Comparison of ENCODE assay signal across 30 mouse cellular contexts in the genomic region with DNA sequence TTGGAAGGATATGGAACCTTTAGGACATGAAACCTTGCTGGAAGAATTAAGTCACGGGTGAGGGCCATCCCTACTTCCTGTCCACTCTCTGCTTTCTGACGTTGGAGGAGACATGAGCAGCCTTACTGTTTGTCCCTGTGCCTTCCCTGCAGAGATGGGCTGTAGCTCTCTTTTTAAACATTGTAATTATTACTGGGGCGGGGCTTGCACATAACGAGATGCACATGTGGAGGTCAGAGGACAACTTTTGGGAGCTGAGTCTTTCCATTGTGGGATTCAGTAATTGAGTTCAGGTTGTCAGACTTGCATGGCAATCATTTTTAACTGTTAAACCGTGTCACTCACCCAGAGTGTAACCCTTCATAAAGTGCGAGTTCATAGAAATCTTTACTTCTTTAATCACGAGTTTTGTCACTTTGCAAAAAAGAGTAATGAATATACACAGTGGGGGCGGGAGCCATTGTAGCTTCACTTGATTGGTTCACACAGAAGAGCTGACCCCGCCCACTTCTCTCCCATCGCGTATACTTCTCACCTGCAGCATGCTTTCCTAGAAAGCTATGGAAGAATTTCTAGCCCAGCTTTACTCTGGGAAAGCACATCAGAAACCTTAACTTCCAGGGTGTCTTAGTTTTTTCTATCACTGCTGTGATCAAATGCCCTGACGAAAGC.
DNase-seq lines count a peak whose midpoint lies in the region; ATAC-seq and TF ChIP-seq lines count a peak whose summit lies in the region.
"Had no signal": no experiment of that assay in that cellular context is flagged by ENCODE, and none has a peak within 500 bp of the region (broad histone marks: within the 10 kb centered on the region; RNA-seq: fewer than 3 reads in every experiment).

No protein-coding gene starts in this region.

- ATAC-seq in midbrain, embryonic 11.5 days (ENCODE audit: low FRiP score) = no peak
- no peak for ATAC-seq in embryonic facial prominence, embryonic 15.5 days (ENCODE audit: insufficient number of reproducible peaks, low FRiP score, low TSS enrichment, low read depth)
- ATAC-seq in limb, embryonic 12.5 days (ENCODE audit: insufficient number of reproducible peaks, insufficient read depth, low FRiP score, low TSS enrichment, low read depth) = 0 out of 2 replicates have a peak, but pooled peaks have one; percentile 39
- ATAC-seq in forebrain, embryonic 14.5 days = no peak
- ATAC-seq: activated CD4-positive, CD25-positive, alpha-beta regulatory T cell, adult 4 months; forebrain, embryonic 13.5 days; liver, embryonic 12.5 days; midbrain, embryonic 16.5 days had no signal

- H3K4me2 ChIP-seq in midbrain, embryonic 11.5 days = no peak overlapping the region
- H3K4me2 ChIP-seq in embryonic facial prominence, embryonic 15.5 days (replicated peaks) = peak overlapping the region; percentile 6; the same call in 1 of the 2 replicates
- peak overlapping the region; percentile 19; the same call in 1 of the 2 replicates for H3K4me2 ChIP-seq in limb, embryonic 12.5 days
- no peak overlapping the region for H3K4me2 ChIP-seq in forebrain, embryonic 14.5 days (ENCODE audit: low read length)
- H3K4me2 ChIP-seq: forebrain, embryonic 13.5 days; heart, embryonic 11.5 days; hindbrain, embryonic 15.5 days; kidney, embryonic 15.5 days; liver, embryonic 12.5 days had no signal

- no peak for TF ChIP-seq POLR2A in cerebellum, adult 2 months (IDR thresholded peaks at IDR 0.05; ENCODE audit: borderline replicate concordance, insufficient read depth, low read length)

- no peak overlapping the region for H3K9ac ChIP-seq in midbrain, embryonic 11.5 days (ENCODE audit: low read length)
- no peak overlapping the region for H3K9ac ChIP-seq in embryonic facial prominence, embryonic 15.5 days
- H3K9ac ChIP-seq in limb, embryonic 12.5 days (replicated peaks) = no peak overlapping the region
- no peak overlapping the region for H3K9ac ChIP-seq in forebrain, embryonic 14.5 days (ENCODE audit: low read length)
- H3K9ac ChIP-seq: forebrain, embryonic 13.5 days; hindbrain, embryonic 15.5 days; kidney, embryonic 15.5 days; liver, embryonic 12.5 days had no signal

- DNase-seq in midbrain, embryonic 11.5 days (ENCODE audit: low spot score, missing footprints) = peak; percentile 47
- DNase-seq in midbrain, embryonic 10.5 days (ENCODE audit: low spot score) = no peak
- peak; percentile 70 for DNase-seq in embryonic facial prominence, embryonic 10.5 days (ENCODE audit: low spot score)
- DNase-seq in cerebellum, adult 2 months = no peak
- no peak for DNase-seq in kidney, postnatal 14 days
- no peak for DNase-seq in forebrain, embryonic 14.5 days (ENCODE audit: low spot score)
- DNase-seq: adrenal gland, adult 2 months; adrenal gland, postnatal 36 days; cerebellum, adult 18-20 months; cerebellum, postnatal 36 days; gastrocnemius, postnatal 25 days; heart, adult 18-20 months; heart, postnatal 4 days; kidney, adult 18-20 months; kidney, postnatal 36 days; lung, adult 18-20 months; lung, postnatal 10 days; right cerebral cortex, adult 18-20 months; thymus, postnatal 4 days had no signal

- no peaks in the 10 kb centered on the region for H3K36me3 ChIP-seq in midbrain, embryonic 11.5 days (ENCODE audit: control insufficient read depth, insufficient read depth, low read length)
- H3K36me3 ChIP-seq in midbrain, embryonic 10.5 days = no peaks in the 10 kb centered on the region
- no peaks in the 10 kb centered on the region for H3K36me3 ChIP-seq in embryonic facial prominence, embryonic 10.5 days (replicated peaks)
- H3K36me3 ChIP-seq in embryonic facial prominence, embryonic 15.5 days = no peaks in the 10 kb centered on the region
- H3K36me3 ChIP-seq in limb, embryonic 12.5 days = no peaks in the 10 kb centered on the region
- H3K36me3 ChIP-seq in forebrain, embryonic 14.5 days (ENCODE audit: control insufficient read depth, insufficient read depth, low read length) = no peaks in the 10 kb centered on the region
- H3K36me3 ChIP-seq: hindbrain, embryonic 15.5 days; kidney, embryonic 15.5 days; liver, embryonic 12.5 days had no signal

- H3K9me3 ChIP-seq in midbrain, embryonic 11.5 days (ENCODE audit: control insufficient read depth, low read length) = no peaks in the 10 kb centered on the region
- H3K9me3 ChIP-seq in midbrain, embryonic 10.5 days (replicated peaks) = no peaks in the 10 kb centered on the region
- no peaks in the 10 kb centered on the region for H3K9me3 ChIP-seq in embryonic facial prominence, embryonic 10.5 days
- no peaks in the 10 kb centered on the region for H3K9me3 ChIP-seq in embryonic facial prominence, embryonic 15.5 days (replicated peaks)
- no peaks in the 10 kb centered on the region for H3K9me3 ChIP-seq in limb, embryonic 12.5 days
- H3K9me3 ChIP-seq in forebrain, embryonic 14.5 days (replicated peaks; ENCODE audit: control insufficient read depth, low read length) = no peaks in the 10 kb centered on the region
- H3K9me3 ChIP-seq: forebrain, embryonic 13.5 days; hindbrain, embryonic 15.5 days; kidney, embryonic 15.5 days; liver, embryonic 12.5 days had no signal

- no peaks in the 10 kb centered on the region for H3K4me1 ChIP-seq in midbrain, embryonic 11.5 days (ENCODE audit: control insufficient read depth, insufficient read depth, low read length)
- peaks cover 7% of the 10 kb centered on the region; the same call in 1 of the 2 replicates for H3K4me1 ChIP-seq in midbrain, embryonic 10.5 days
- peaks cover 33% of the 10 kb centered on the region for H3K4me1 ChIP-seq in embryonic facial prominence, embryonic 10.5 days
- 0 out of 2 replicates have a peak, but pooled peaks cover 7% of the 10 kb centered on the region for H3K4me1 ChIP-seq in embryonic facial prominence, embryonic 15.5 days
- H3K4me1 ChIP-seq in limb, embryonic 12.5 days (replicated peaks) = 0 out of 2 replicates have a peak, but pooled peaks cover 4% of the 10 kb centered on the region
- no peaks in the 10 kb centered on the region for H3K4me1 ChIP-seq in cerebellum, adult 2 months (ENCODE audit: control insufficient read depth, insufficient read depth, low read length)
- H3K4me1 ChIP-seq in forebrain, embryonic 14.5 days (ENCODE audit: control insufficient read depth, insufficient read depth, low read length) = no peaks in the 10 kb centered on the region
- H3K4me1 ChIP-seq: hindbrain, embryonic 15.5 days; kidney, embryonic 15.5 days; liver, embryonic 12.5 days had no signal

- H3K27ac ChIP-seq in midbrain, embryonic 11.5 days (ENCODE audit: low read depth, low read length) = no peak overlapping the region
- no peak overlapping the region for H3K27ac ChIP-seq in midbrain, embryonic 10.5 days (replicated peaks)
- H3K27ac ChIP-seq in embryonic facial prominence, embryonic 10.5 days (replicated peaks) = peak overlapping the region; percentile 44; the same call in 1 of the 2 replicates
- no peak overlapping the region for H3K27ac ChIP-seq in embryonic facial prominence, embryonic 15.5 days (replicated peaks)
- H3K27ac ChIP-seq in limb, embryonic 12.5 days = no peak overlapping the region
- no peak overlapping the region for H3K27ac ChIP-seq in cerebellum, adult 2 months (ENCODE audit: insufficient read depth, low read length)
- no peak overlapping the region for H3K27ac ChIP-seq in forebrain, embryonic 14.5 days (ENCODE audit: low read depth, low read length)
- H3K27ac ChIP-seq: forebrain, embryonic 13.5 days; hindbrain, embryonic 15.5 days; kidney, embryonic 15.5 days; layer of hippocampus, adult 2 months; liver, embryonic 12.5 days; macrophage had no signal

- no peak for TF ChIP-seq CTCF in cerebellum, adult 2 months (IDR thresholded peaks at IDR 0.05; ENCODE audit: borderline replicate concordance, insufficient read depth, low read depth, low read length)

- 78% methylated on average over 12 of the region's 12 CpGs for WGBS in midbrain, embryonic 11.5 days
- 77% methylated on average over 12 of the region's 12 CpGs for WGBS in midbrain, embryonic 10.5 days
- WGBS in embryonic facial prominence, embryonic 10.5 days = 48% methylated on average over 12 of the region's 12 CpGs
- 37% methylated on average over 12 of the region's 12 CpGs for WGBS in embryonic facial prominence, embryonic 15.5 days
- 35% methylated on average over 12 of the region's 12 CpGs for WGBS in limb, embryonic 12.5 days
- WGBS in cerebellum, adult 2 months = 80% methylated on average over 12 of the region's 12 CpGs
- 69% methylated on average over 12 of the region's 12 CpGs for WGBS in forebrain, embryonic 14.5 days

- H3K4me3 ChIP-seq in midbrain, embryonic 11.5 days (ENCODE audit: low read depth, low read length) = no peak overlapping the region
- H3K4me3 ChIP-seq in midbrain, embryonic 10.5 days = no peak overlapping the region
- H3K4me3 ChIP-seq in embryonic facial prominence, embryonic 10.5 days = peak overlapping the region; percentile 32; the same call in 1 of the 2 replicates
- H3K4me3 ChIP-seq in embryonic facial prominence, embryonic 15.5 days (replicated peaks) = no peak overlapping the region
- H3K4me3 ChIP-seq in limb, embryonic 12.5 days (replicated peaks) = no peak overlapping the region
- no peak overlapping the region for H3K4me3 ChIP-seq in cerebellum, adult 2 months (replicated peaks; ENCODE audit: insufficient read depth, low read depth, low read length)
- H3K4me3 ChIP-seq in forebrain, embryonic 14.5 days (ENCODE audit: low read depth, low read length) = no peak overlapping the region
- H3K4me3 ChIP-seq: forebrain, embryonic 13.5 days; hindbrain, embryonic 15.5 days; kidney, embryonic 15.5 days; layer of hippocampus, adult 2 months; liver, embryonic 12.5 days had no signal

- H3K27me3 ChIP-seq in midbrain, embryonic 11.5 days (ENCODE audit: control insufficient read depth, insufficient read depth, low read length) = no peaks in the 10 kb centered on the region
- H3K27me3 ChIP-seq in midbrain, embryonic 10.5 days (ENCODE audit: low read depth, poor library complexity, severe bottlenecking) = no peaks in the 10 kb centered on the region
- no peaks in the 10 kb centered on the region for H3K27me3 ChIP-seq in embryonic facial prominence, embryonic 10.5 days (replicated peaks; ENCODE audit: low read depth, poor library complexity, severe bottlenecking)
- no peaks in the 10 kb centered on the region for H3K27me3 ChIP-seq in embryonic facial prominence, embryonic 15.5 days
- H3K27me3 ChIP-seq in limb, embryonic 12.5 days = no peaks in the 10 kb centered on the region
- no peaks in the 10 kb centered on the region for H3K27me3 ChIP-seq in cerebellum, adult 2 months (ENCODE audit: control insufficient read depth, insufficient read depth, low read length)
- H3K27me3 ChIP-seq in forebrain, embryonic 14.5 days (replicated peaks; ENCODE audit: control insufficient read depth, insufficient read depth, low read length) = no peaks in the 10 kb centered on the region
- H3K27me3 ChIP-seq: forebrain, embryonic 13.5 days; hindbrain, embryonic 15.5 days; kidney, embryonic 15.5 days; liver, embryonic 12.5 days had no signal

Comparison
In these comparisons a context has a peak if more than half of its experiments do, and no peak if none do; other contexts are left out.
1. DNase-seq: peak in midbrain, embryonic 11.5 days (single experiment) and embryonic facial prominence, embryonic 10.5 days (single experiment); none in midbrain, embryonic 10.5 days (single experiment), cerebellum, adult 2 months (0 of 2), kidney, postnatal 14 days (single experiment) and forebrain, embryonic 14.5 days (single experiment).
2. H3K4me2 ChIP-seq: peak in embryonic facial prominence, embryonic 15.5 days (single experiment) and limb, embryonic 12.5 days (single experiment); none in midbrain, embryonic 11.5 days (single experiment) and forebrain, embryonic 14.5 days (single experiment).